Mouse (Mus musculus): ENCODE results near the gene Ift74. TPM values are rescaled to one million over a fixed set of nuclear protein-coding genes. Genes with fewer than 3 reads are reported as not detected.

Ift74 gene
- polyA plus RNA-seq (2014; fragmentation: Nextera tagmentation; extraction: Ambion mirVana) = 27.3 and 27.6 TPM in 2 replicates

DNA sequence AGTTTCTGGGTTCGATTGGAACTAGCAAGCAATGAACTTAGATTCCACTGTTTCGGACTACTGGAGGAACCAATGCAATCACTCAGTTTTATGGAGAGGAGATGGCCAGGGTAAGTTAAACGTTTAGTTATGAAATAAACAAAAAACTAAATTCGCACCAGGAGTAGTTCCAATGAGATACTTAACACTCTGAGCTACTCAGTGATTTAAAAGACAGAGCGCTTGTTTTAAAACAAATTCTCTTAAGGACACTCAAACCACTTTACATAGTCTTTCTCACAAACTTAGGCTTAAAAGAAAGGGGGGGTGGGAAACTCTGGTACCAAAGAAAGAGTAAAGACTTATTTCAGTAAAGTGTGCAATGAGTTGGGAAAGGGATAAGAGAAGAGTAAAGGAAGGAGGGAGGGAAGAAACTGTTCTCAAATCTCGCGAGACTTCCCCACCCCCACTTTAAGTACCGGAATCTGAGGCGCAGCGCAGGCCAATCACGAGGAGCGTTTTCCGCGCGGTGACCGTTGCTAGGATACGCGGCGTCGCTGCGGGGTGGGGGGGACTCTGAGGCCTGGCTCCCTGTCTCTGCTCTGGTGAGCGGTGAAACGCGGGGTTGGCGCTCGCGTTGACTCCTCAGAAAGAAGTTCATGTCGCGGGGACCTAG lies at the start of gene Ift74:
TSS of gene Ift74 (plus strand) at position 520 of the 655 bp plus-strand sequence.
- no peaks in the 10 kb centered on the region for H3K27me3 ChIP-seq (ENCODE audit: control insufficient read depth, insufficient read depth, low read length)
- DNase-seq (ENCODE audit: low spot score) (peak; percentile 97), ATAC-seq (ENCODE audit: low FRiP score) (peak; percentile 100)
- H3K4me2 ChIP-seq (replicated peaks) = peak within 1 kb of the TSS; percentile 87
- peak within 1 kb of the TSS; percentile 84 for H3K27ac ChIP-seq
- WGBS = 3% methylated on average over 29 of the region's 29 CpGs
- peaks cover 18% of the 10 kb centered on the region for H3K4me1 ChIP-seq (replicated peaks; ENCODE audit: control insufficient read depth, insufficient read depth, low read length)
- no peaks in the 10 kb centered on the region for H3K36me3 ChIP-seq (replicated peaks; ENCODE audit: control insufficient read depth, insufficient read depth)
- H3K9me3 ChIP-seq (ENCODE audit: control insufficient read depth, low read length) = no peaks in the 10 kb centered on the region
- H3K4me3 ChIP-seq (replicated peaks; ENCODE audit: low read length) = peak within 1 kb of the TSS; percentile 64
- H3K9ac ChIP-seq = peak within 1 kb of the TSS; percentile 71

GRCm38 (mm10) chr4:94572677-94573076 lies 41.6 kb upstream of the Ift74 start:
- Histone ChIP-seq H3K27me3 (ENCODE audit: control insufficient read depth, insufficient read depth, low read length) (no peaks in the 10 kb centered on the region), H3K4me3 (replicated peaks; ENCODE audit: low read length) (no peak overlapping the region), H3K4me2 (replicated peaks) (no peak overlapping the region), H3K4me1 (replicated peaks; ENCODE audit: control insufficient read depth, insufficient read depth, low read length) (no peaks in the 10 kb centered on the region), H3K36me3 (replicated peaks; ENCODE audit: control insufficient read depth, insufficient read depth) (peaks cover 74% of the 10 kb centered on the region), H3K9ac (no peak overlapping the region), H3K27ac (no peak overlapping the region), H3K9me3 (ENCODE audit: control insufficient read depth, low read length) (no peaks in the 10 kb centered on the region)
- no peak for ATAC-seq (ENCODE audit: low FRiP score)
- WGBS = 96% methylated on average over 4 of the region's 4 CpGs
- DNase-seq (ENCODE audit: low spot score) = no peak

DNA sequence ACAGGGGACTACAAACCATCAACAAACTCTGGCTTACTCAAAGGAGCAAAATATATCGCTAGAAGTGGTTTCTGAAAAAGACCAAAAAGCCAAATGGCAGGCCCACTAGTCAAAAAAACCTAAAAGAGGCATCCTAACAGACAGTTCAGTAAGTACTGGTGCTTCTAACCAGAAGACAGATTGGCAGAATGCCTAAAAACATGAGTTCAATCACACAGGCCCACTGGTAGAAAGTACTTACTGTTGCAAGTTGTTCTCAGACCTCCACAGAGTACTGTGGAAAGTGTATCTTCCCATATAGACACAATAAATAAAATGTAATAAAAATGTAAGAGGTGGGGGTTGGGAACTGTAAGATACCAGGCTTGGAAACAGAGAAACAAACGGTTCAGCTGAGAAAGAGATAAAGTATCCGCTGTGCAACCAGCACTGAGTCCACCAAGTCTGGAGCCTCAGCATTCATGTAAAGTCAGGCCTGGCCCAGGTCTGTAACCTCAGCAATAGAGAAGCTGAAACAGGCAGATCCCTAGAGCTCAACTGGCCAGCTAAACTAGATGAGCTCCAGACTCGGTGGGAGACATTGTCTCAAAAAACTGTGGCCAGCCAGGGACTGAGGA lies 22.4 kb upstream of the Ift74 start:
- H3K27me3 ChIP-seq (ENCODE audit: control insufficient read depth, insufficient read depth, low read length) = no peaks in the 10 kb centered on the region
- H3K27ac ChIP-seq = no peak overlapping the region
- no peak for ATAC-seq (ENCODE audit: low FRiP score)
- H3K4me1 ChIP-seq (replicated peaks; ENCODE audit: control insufficient read depth, insufficient read depth, low read length) = 0 out of 2 replicates have a peak, but pooled peaks cover 4% of the 10 kb centered on the region
- DNase-seq (ENCODE audit: low spot score) = no peak
- no peaks in the 10 kb centered on the region for H3K36me3 ChIP-seq (replicated peaks; ENCODE audit: control insufficient read depth, insufficient read depth)
- no peaks in the 10 kb centered on the region for H3K9me3 ChIP-seq (ENCODE audit: control insufficient read depth, low read length)
- H3K4me3 ChIP-seq (replicated peaks; ENCODE audit: low read length) = no peak overlapping the region
- no peak overlapping the region for H3K4me2 ChIP-seq (replicated peaks)
- no peak overlapping the region for H3K9ac ChIP-seq
- 82% methylated on average over 4 of the region's 4 CpGs for WGBS

DNA sequence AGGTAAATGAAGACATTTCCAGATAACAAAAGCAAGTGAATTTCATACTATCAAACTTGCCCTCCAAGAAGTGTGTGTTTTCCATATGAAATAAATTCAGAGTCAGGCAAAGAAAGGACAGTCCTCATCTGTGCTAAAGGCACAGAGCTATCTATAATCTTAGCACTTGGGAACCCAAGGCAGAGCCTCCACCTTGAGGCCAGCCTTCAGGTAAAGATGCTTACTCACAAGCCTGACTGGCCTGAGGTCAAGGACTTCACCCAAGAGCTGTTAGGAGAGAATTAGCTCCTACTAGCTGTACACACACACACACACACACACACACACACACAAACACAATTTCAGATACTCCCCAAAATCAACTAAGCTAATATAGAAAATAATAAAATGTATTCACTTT lies 21.6 kb upstream of the Ift74 start:
- ATAC-seq (ENCODE audit: low FRiP score) (no peak), DNase-seq (ENCODE audit: low spot score) (no peak)
- no peak overlapping the region for H3K9ac ChIP-seq
- H3K4me3 ChIP-seq (replicated peaks; ENCODE audit: low read length) = no peak overlapping the region
- H3K27ac ChIP-seq = no peak overlapping the region
- H3K9me3 ChIP-seq (ENCODE audit: control insufficient read depth, low read length) = no peaks in the 10 kb centered on the region
- 0 out of 2 replicates have a peak, but pooled peaks cover 4% of the 10 kb centered on the region for H3K4me1 ChIP-seq (replicated peaks; ENCODE audit: control insufficient read depth, insufficient read depth, low read length)
- H3K4me2 ChIP-seq (replicated peaks) = no peak overlapping the region
- H3K36me3 ChIP-seq (replicated peaks; ENCODE audit: control insufficient read depth, insufficient read depth) = no peaks in the 10 kb centered on the region
- no peaks in the 10 kb centered on the region for H3K27me3 ChIP-seq (ENCODE audit: control insufficient read depth, insufficient read depth, low read length)

DNA sequence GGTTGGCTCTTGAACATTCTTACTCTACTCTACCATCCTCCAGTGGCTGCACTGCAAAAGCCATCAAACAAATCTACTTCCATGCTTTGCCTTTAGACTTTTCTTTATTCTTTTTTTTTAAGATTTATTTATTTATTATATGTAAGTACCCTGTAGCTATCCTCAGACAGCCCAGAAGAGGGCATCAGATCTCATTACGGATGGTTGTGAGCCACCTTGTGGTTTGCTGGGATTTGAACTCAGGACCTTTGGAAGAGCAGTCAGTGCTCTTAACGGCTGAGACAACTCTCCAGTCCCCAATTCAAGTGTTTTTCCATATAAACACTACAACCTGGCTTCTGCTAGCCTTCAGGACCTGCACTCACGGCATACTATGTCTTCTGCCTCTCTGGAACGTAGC lies 12.9 kb upstream of the Ift74 start:
- Histone ChIP-seq H3K36me3 (replicated peaks; ENCODE audit: control insufficient read depth, insufficient read depth) (no peaks in the 10 kb centered on the region), H3K9ac (no peak overlapping the region), H3K4me1 (replicated peaks; ENCODE audit: control insufficient read depth, insufficient read depth, low read length) (peaks cover 28% of the 10 kb centered on the region), H3K27me3 (ENCODE audit: control insufficient read depth, insufficient read depth, low read length) (no peaks in the 10 kb centered on the region), H3K9me3 (ENCODE audit: control insufficient read depth, low read length) (no peaks in the 10 kb centered on the region), H3K4me2 (replicated peaks) (peak overlapping the region; percentile 92), H3K4me3 (replicated peaks; ENCODE audit: low read length) (0 out of 2 replicates have a peak overlapping the region, but pooled peaks have one; percentile 100), H3K27ac (no peak overlapping the region)
- WGBS = 89% methylated on average over 4 of the region's 4 CpGs
- DNase-seq (ENCODE audit: low spot score) = no peak
- ATAC-seq (ENCODE audit: low FRiP score) = no peak

GRCm38 (mm10) chr4:94602496-94603030 lies 11.7 kb upstream of the Ift74 start:
- Histone ChIP-seq H3K9ac (peak overlapping the region; percentile 97), H3K4me1 (replicated peaks; ENCODE audit: control insufficient read depth, insufficient read depth, low read length) (peaks cover 28% of the 10 kb centered on the region), H3K36me3 (replicated peaks; ENCODE audit: control insufficient read depth, insufficient read depth) (no peaks in the 10 kb centered on the region), H3K4me3 (replicated peaks; ENCODE audit: low read length) (peak overlapping the region; percentile 100), H3K27ac (peak overlapping the region; percentile 96), H3K27me3 (ENCODE audit: control insufficient read depth, insufficient read depth, low read length) (no peaks in the 10 kb centered on the region), H3K4me2 (replicated peaks) (peak overlapping the region; percentile 92), H3K9me3 (ENCODE audit: control insufficient read depth, low read length) (no peaks in the 10 kb centered on the region)
- DNase-seq (ENCODE audit: low spot score) = no peak
- no peak; the same call in 1 of the 2 replicates for ATAC-seq (ENCODE audit: low FRiP score)
- under 1% methylated on average over 30 of the region's 33 CpGs for WGBS

DNA sequence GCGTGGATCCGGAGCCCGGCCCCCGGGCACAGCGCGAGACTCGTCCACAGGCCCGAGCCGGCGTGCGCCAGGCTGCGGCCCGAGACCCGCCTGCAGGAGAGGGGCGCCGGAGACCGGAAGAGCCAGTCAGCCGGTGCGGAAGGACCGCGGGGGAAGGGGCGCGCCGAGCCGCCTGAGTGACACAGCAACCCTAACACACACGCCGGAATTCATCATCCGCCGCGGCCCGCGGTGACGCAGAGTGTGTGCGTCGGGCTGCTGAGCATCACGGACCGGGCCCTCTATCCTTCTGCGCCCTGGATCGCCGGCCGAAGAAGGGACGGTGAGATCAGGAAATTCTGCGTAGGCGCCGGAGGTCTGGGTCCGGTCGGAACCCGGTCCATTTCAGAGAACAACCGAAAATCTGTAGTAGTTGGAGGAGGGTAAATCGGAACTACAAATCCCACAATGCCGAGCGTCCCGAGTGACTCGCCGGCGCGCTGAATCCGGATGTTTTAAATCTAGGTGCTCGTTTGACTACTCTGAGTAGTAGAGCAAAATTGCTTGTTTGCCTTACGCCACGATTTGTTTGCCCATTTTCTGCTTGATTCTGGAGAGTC lies 11.2 kb upstream of the Ift74 start, which contains the start of gene Plaa:
TSS of gene Plaa (minus strand) at position 214 of the 599 bp plus-strand sequence.
- peak; percentile 99 for ATAC-seq (ENCODE audit: low FRiP score)

DNA sequence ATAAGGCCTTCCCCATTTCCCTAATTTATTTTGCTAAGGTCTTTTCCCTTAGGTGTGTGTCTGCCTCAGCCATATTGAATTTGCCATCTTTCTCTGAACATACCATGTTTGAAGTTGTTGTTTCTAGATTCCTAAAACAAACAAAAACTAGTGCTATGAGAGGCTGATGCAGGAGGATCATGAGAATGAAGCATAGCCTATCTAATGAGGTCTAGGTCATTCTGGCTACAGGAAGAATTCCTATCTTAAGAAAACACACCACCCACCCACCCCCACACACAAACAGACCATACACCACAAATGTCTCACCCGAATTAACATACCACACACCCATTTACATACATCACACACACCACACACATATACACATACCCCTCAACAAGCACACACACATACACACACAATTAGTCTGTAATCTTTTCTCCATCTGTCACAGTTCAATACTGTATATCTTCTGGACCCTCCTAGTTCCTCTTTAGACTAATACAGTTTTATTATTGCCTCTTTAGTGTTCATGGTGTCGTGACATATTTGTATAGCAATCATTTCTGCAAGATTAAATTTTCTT lies 9.8 kb upstream of the Ift74 start:
- ATAC-seq (ENCODE audit: low FRiP score) (no peak), DNase-seq (ENCODE audit: low spot score) (no peak)
- no peaks in the 10 kb centered on the region for H3K36me3 ChIP-seq (replicated peaks; ENCODE audit: control insufficient read depth, insufficient read depth)
- 93% methylated on average over 2 of the region's 2 CpGs for WGBS
- no peaks in the 10 kb centered on the region for H3K27me3 ChIP-seq (ENCODE audit: control insufficient read depth, insufficient read depth, low read length)
- no peak overlapping the region for H3K4me3 ChIP-seq (replicated peaks; ENCODE audit: low read length)
- no peaks in the 10 kb centered on the region for H3K9me3 ChIP-seq (ENCODE audit: control insufficient read depth, low read length)
- H3K4me1 ChIP-seq (replicated peaks; ENCODE audit: control insufficient read depth, insufficient read depth, low read length) = peaks cover 28% of the 10 kb centered on the region
- no peak overlapping the region for H3K9ac ChIP-seq
- H3K27ac ChIP-seq = no peak overlapping the region
- H3K4me2 ChIP-seq (replicated peaks) = no peak overlapping the region; the same call in 1 of the 2 replicates

More for the DNA sequence above, 11.2 kb upstream of the Ift74 start, which contains the start of gene Plaa:
- Histone ChIP-seq H3K9me3 (ENCODE audit: control insufficient read depth, low read length) (no peaks in the 10 kb centered on the region), H3K9ac (peak within 1 kb of the TSS; percentile 97), H3K4me1 (replicated peaks; ENCODE audit: control insufficient read depth, insufficient read depth, low read length) (peaks cover 28% of the 10 kb centered on the region), H3K4me3 (replicated peaks; ENCODE audit: low read length) (peak within 1 kb of the TSS; percentile 100), H3K4me2 (replicated peaks) (peak within 1 kb of the TSS; percentile 92), H3K36me3 (replicated peaks; ENCODE audit: control insufficient read depth, insufficient read depth) (no peaks in the 10 kb centered on the region), H3K27me3 (ENCODE audit: control insufficient read depth, insufficient read depth, low read length) (no peaks in the 10 kb centered on the region), H3K27ac (peak within 1 kb of the TSS; percentile 96)
- peak; percentile 96 for DNase-seq (ENCODE audit: low spot score)
- under 1% methylated on average over 53 of the region's 61 CpGs for WGBS

DNA sequence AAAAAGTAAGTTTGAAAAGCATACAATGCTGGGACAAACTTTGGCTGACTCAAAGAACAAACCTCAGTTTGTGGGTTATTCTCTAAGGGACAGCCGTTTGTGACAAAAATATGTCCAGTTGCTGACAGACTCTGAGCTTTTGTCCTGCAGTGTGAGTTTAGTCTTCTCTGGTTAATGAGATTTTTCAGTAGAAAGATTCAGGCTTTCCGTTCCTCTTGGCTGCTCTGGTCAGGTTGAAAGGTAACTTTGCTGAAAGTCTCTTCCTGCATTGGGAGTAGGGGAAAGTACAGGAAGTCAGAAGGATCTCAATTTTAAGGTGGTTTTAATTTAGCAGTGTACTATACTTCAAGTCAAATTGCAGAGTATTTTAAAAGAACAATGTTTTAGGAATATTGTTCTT lies 8.7 kb upstream of the Ift74 start:
- H3K9me3 ChIP-seq (ENCODE audit: control insufficient read depth, low read length) = no peaks in the 10 kb centered on the region
- no peaks in the 10 kb centered on the region for H3K36me3 ChIP-seq (replicated peaks; ENCODE audit: control insufficient read depth, insufficient read depth)
- H3K27ac ChIP-seq = no peak overlapping the region
- no peak overlapping the region for H3K4me3 ChIP-seq (replicated peaks; ENCODE audit: low read length)
- H3K27me3 ChIP-seq (ENCODE audit: control insufficient read depth, insufficient read depth, low read length) = no peaks in the 10 kb centered on the region
- ATAC-seq (ENCODE audit: low FRiP score) = no peak
- no peak overlapping the region for H3K4me2 ChIP-seq (replicated peaks)
- peaks cover 25% of the 10 kb centered on the region for H3K4me1 ChIP-seq (replicated peaks; ENCODE audit: control insufficient read depth, insufficient read depth, low read length)
- no peak overlapping the region for H3K9ac ChIP-seq
- no peak for DNase-seq (ENCODE audit: low spot score)
- 93% methylated on average over 2 of the region's 2 CpGs for WGBS
